Mouse (Mus musculus): ENCODE results near the gene Kif26b. TPM values are rescaled to one million over a fixed set of nuclear protein-coding genes. Genes with fewer than 3 reads are reported as not detected.
A peak's percentile ranks its signal among the peaks of the same experiment; 100 is the strongest.

Gene Kif26b
- polyA plus RNA-seq (2015; fragmentation: Nextera tagmentation; extraction: Ambion mirVana), result 8.8 and 9.7 TPM in 2 replicates

DNA sequence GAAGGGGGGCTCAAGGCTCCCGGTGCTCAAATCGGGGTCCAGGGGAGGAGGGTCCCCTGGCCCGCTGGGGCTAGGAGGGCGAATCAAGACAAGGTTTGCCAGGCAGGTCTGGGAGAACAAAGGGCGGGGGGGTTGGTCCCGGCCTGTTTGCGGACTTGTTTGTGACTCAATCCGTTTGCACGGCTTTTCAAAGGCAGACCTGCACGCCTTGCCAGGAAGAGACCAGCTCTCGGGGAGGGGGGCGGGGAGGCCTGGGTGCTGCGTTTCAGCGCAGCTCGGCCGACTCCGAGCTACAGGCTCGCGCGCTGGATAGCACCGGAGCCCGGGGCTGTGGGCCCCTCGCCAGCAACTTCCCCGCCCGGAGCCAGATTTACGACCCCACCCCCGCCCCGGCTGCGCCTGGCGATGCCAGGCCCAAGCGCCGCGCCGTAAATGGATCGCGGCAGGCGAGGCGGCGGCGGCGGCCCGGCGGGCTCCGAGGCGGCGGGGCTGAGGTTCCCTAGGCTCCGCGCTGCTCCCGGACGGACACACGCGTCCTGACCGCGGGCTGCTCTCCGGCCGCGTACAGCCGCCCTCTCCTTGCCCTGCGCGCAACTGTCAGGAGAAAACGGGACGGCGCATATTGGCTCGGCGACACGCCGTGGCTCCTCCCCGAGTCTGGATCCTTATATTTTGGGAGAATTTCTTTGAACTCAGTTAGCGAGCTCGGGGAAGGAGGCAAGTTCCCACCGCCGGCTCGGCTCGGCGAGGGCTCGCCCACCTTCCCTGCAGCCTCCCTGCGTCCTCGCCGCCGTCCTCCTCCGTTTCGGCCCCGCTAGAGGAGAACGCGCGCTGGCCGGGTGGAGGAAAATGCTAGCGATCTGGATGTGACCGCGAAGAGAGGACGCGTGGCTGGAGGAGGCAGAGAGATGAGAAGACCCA, at the start of gene Kif26b:
Gene Kif26b, plus strand, starts transcription at position 695 of the 921 bp plus-strand sequence.
- Histone ChIP-seq H3K9ac (peak within 1 kb of the TSS; percentile 92), H3K27me3 (replicated peaks) (no peaks in the 10 kb centered on the region), H3K9me3 (no peaks in the 10 kb centered on the region), H3K4me2 (peak within 1 kb of the TSS; percentile 92), H3K4me3 (peak within 1 kb of the TSS; percentile 89), H3K27ac (replicated peaks) (peak within 1 kb of the TSS; percentile 93), H3K4me1 (peaks cover 31% of the 10 kb centered on the region), H3K36me3 (no peaks in the 10 kb centered on the region; the same call in 1 of the 2 replicates)
- under 1% methylated on average over 92 of the region's 92 CpGs for WGBS
- peak; percentile 32; the same call in 1 of the 2 replicates for ATAC-seq (ENCODE audit: extremely low read depth, insufficient number of reproducible peaks, low FRiP score, low TSS enrichment)

- no peak overlapping the region for H3K9ac ChIP-seq
- no peak overlapping the region for H3K27ac ChIP-seq (replicated peaks)
- H3K9me3 ChIP-seq, result no peaks in the 10 kb centered on the region
- H3K36me3 ChIP-seq, result no peaks in the 10 kb centered on the region
- peaks cover 37% of the 10 kb centered on the region for H3K4me1 ChIP-seq
- no peak overlapping the region for H3K4me2 ChIP-seq
- ATAC-seq (ENCODE audit: extremely low read depth, insufficient number of reproducible peaks, low FRiP score, low TSS enrichment), result no peak
- no peaks in the 10 kb centered on the region for H3K27me3 ChIP-seq (replicated peaks)
- no peak overlapping the region for H3K4me3 ChIP-seq
These were observed 45.1 kb upstream of the Kif26b start for GRCm38 (mm10) chr1:178483854-178484253.

GRCm38 (mm10) chr1:178485138-178485867, 43.6 kb upstream of the Kif26b start:
- ATAC-seq (ENCODE audit: extremely low read depth, insufficient number of reproducible peaks, low FRiP score, low TSS enrichment), result no peak
- Histone ChIP-seq H3K9ac (no peak overlapping the region), H3K36me3 (no peaks in the 10 kb centered on the region), H3K4me3 (no peak overlapping the region), H3K9me3 (no peaks in the 10 kb centered on the region), H3K27ac (replicated peaks) (peak overlapping the region; percentile 89), H3K27me3 (replicated peaks) (no peaks in the 10 kb centered on the region), H3K4me2 (no peak overlapping the region), H3K4me1 (peaks cover 42% of the 10 kb centered on the region)
- WGBS, result 76% methylated on average over 5 of the region's 5 CpGs

GRCm38 (mm10) chr1:178485868-178486220, 43.1 kb upstream of the Kif26b start:
- Histone ChIP-seq H3K9me3 (no peaks in the 10 kb centered on the region), H3K27ac (replicated peaks) (peak overlapping the region; percentile 89), H3K27me3 (replicated peaks) (no peaks in the 10 kb centered on the region), H3K4me3 (no peak overlapping the region), H3K4me2 (no peak overlapping the region), H3K9ac (peak overlapping the region; percentile 59; the same call in 1 of the 2 replicates), H3K4me1 (peaks cover 43% of the 10 kb centered on the region), H3K36me3 (no peaks in the 10 kb centered on the region)
- ATAC-seq (ENCODE audit: extremely low read depth, insufficient number of reproducible peaks, low FRiP score, low TSS enrichment), result no peak
- 54% methylated on average over 5 of the region's 5 CpGs for WGBS

DNA sequence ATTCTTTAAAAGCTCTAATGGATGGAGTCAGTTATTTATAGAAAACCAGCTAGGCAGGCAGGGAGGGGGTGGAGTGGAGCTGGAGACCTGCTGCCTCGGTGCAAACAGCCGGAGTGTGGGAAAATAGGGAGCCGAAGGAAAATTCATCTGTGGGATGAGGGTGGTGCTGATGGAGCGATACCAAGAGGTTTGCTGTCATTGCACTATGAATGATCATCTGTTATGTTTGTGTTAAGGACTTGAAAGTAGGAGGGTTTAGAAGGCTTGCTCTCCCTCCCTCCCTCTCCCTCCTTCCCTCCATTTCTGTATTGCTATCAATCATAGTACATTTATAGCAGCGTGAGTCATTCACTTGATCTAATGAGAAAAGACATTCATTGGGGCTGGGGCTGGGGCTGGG, 42.1 kb upstream of the Kif26b start:
- ATAC-seq (ENCODE audit: extremely low read depth, insufficient number of reproducible peaks, low FRiP score, low TSS enrichment), result peak; percentile 49; the same call in 1 of the 2 replicates
- 23% methylated on average over 5 of the region's 5 CpGs for WGBS
- H3K27me3 ChIP-seq (replicated peaks), result no peaks in the 10 kb centered on the region
- peak overlapping the region; percentile 62 for H3K4me2 ChIP-seq
- no peaks in the 10 kb centered on the region for H3K36me3 ChIP-seq
- peak overlapping the region; percentile 89 for H3K27ac ChIP-seq (replicated peaks)
- peak overlapping the region; percentile 35 for H3K4me3 ChIP-seq
- H3K9me3 ChIP-seq, result no peaks in the 10 kb centered on the region
- peak overlapping the region; percentile 67; the same call in 1 of the 2 replicates for H3K9ac ChIP-seq
- peaks cover 48% of the 10 kb centered on the region for H3K4me1 ChIP-seq

DNA sequence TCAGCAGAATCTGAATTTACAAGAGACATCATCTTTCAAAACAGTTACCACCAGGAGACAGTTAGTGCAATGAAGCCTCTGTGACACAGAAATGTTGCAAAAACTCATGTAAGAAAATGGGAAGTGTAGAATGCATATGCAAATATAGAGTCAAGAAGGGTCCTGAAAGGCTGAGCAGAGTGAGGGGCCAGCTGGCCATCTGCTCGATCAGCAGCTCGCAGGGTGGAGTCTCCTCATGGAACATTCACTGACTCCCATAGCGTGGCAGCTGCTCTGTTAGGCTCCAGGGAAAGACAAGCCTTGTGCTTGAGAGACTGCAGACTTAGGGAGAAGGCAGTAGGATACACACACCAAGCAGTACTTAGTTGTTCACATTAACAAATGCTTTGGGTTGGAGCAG, 39.8 kb upstream of the Kif26b start:
- ATAC-seq (ENCODE audit: extremely low read depth, insufficient number of reproducible peaks, low FRiP score, low TSS enrichment), result no peak
- Histone ChIP-seq H3K4me1 (peaks cover 53% of the 10 kb centered on the region), H3K27ac (replicated peaks) (no peak overlapping the region), H3K9ac (no peak overlapping the region), H3K4me3 (no peak overlapping the region), H3K9me3 (no peaks in the 10 kb centered on the region), H3K27me3 (replicated peaks) (no peaks in the 10 kb centered on the region), H3K36me3 (no peaks in the 10 kb centered on the region), H3K4me2 (no peak overlapping the region)
- WGBS, result 34% methylated on average over 3 of the region's 3 CpGs

DNA sequence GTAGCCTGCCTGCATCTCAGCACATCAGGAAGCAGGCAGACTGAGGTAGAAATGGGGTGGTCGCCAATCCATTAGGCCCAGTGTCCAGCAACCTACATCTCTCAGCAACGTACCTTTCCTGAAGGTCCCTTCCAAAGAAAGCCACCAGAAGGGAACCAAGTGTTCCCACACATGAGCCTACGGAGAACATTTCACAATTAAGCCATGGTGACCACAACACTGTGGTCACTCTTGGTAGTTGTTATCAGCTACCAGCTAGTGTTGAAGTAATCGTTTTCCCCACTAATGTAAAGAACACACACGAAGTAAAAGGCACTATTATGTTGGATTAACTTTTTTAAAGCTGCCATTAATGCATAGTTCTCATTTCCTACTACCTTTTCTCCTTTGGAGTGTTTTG, 37.2 kb upstream of the Kif26b start:
- WGBS, result 78% methylated on average over 5 of the region's 5 CpGs
- ATAC-seq (ENCODE audit: extremely low read depth, insufficient number of reproducible peaks, low FRiP score, low TSS enrichment), result no peak
- H3K4me1 ChIP-seq, result peaks cover 43% of the 10 kb centered on the region
- no peak overlapping the region for H3K4me3 ChIP-seq
- H3K27ac ChIP-seq (replicated peaks), result no peak overlapping the region
- H3K4me2 ChIP-seq, result no peak overlapping the region
- H3K36me3 ChIP-seq, result no peaks in the 10 kb centered on the region
- H3K9me3 ChIP-seq, result no peaks in the 10 kb centered on the region
- no peaks in the 10 kb centered on the region for H3K27me3 ChIP-seq (replicated peaks)
- H3K9ac ChIP-seq, result no peak overlapping the region

DNA sequence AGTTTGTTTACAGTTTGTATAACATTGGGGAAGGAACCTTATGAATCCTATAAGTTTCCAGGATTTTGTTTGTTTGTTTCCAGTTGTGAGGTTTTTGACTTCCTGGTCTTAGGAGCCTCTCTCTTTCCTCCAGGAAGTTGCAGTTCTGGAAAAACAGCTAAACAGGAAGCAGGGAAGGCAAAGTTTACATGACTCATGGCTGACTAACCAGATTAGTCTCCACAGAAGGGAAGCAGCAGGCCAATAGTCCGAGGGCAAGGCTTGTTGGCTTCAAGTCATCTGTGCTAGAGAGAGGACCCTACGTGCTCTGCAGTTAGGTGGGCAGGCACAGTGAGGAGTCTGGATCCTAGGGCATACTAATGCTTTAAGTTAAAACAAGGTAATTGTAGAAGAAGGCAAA, 36.4 kb upstream of the Kif26b start:
- no peaks in the 10 kb centered on the region for H3K9me3 ChIP-seq
- H3K9ac ChIP-seq, result no peak overlapping the region
- peaks cover 36% of the 10 kb centered on the region for H3K4me1 ChIP-seq
- no peak overlapping the region for H3K4me3 ChIP-seq
- no peaks in the 10 kb centered on the region for H3K36me3 ChIP-seq
- H3K27me3 ChIP-seq (replicated peaks), result no peaks in the 10 kb centered on the region
- no peak for ATAC-seq (ENCODE audit: extremely low read depth, insufficient number of reproducible peaks, low FRiP score, low TSS enrichment)
- H3K27ac ChIP-seq (replicated peaks), result no peak overlapping the region
- 60% methylated on average over 2 of the region's 2 CpGs for WGBS
- no peak overlapping the region for H3K4me2 ChIP-seq

GRCm38 (mm10) chr1:178496186-178496585, 32.7 kb upstream of the Kif26b start:
- Histone ChIP-seq H3K9me3 (no peaks in the 10 kb centered on the region), H3K4me2 (no peak overlapping the region), H3K4me1 (peaks cover 10% of the 10 kb centered on the region; the same call in 1 of the 2 replicates), H3K36me3 (no peaks in the 10 kb centered on the region), H3K9ac (no peak overlapping the region), H3K27ac (replicated peaks) (no peak overlapping the region), H3K27me3 (replicated peaks) (no peaks in the 10 kb centered on the region), H3K4me3 (no peak overlapping the region)
- WGBS, result 77% methylated on average over 2 of the region's 2 CpGs
- no peak for ATAC-seq (ENCODE audit: extremely low read depth, insufficient number of reproducible peaks, low FRiP score, low TSS enrichment)

DNA sequence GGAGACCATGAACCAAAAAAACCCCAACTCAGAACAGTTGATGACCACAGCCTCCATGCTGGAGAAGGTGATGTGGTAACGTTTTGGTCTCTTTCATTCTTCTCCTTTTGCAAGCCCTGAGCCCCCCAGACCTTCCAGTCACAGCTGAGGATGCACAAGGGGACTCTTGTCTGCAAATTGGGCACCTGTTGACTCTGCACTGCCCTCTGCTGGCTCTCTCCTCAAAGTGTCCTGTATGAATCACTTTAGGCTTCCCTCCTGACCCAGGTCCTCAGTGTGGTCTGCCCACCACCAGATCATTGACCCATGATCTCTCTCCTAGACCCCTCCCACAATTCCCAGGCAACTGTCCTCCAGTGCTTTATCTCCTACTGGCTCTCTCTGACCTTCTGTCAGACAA, 32.1 kb upstream of the Kif26b start:
- no peak overlapping the region for H3K27ac ChIP-seq (replicated peaks)
- no peaks in the 10 kb centered on the region for H3K36me3 ChIP-seq
- WGBS, result 64% methylated on average over 1 of the region's 1 CpGs
- ATAC-seq (ENCODE audit: extremely low read depth, insufficient number of reproducible peaks, low FRiP score, low TSS enrichment), result no peak; the same call in 1 of the 2 replicates
- H3K4me3 ChIP-seq, result no peak overlapping the region
- no peaks in the 10 kb centered on the region for H3K27me3 ChIP-seq (replicated peaks)
- no peak overlapping the region for H3K4me2 ChIP-seq
- H3K4me1 ChIP-seq, result peaks cover 9% of the 10 kb centered on the region; the same call in 1 of the 2 replicates
- no peaks in the 10 kb centered on the region for H3K9me3 ChIP-seq
- no peak overlapping the region for H3K9ac ChIP-seq

DNA sequence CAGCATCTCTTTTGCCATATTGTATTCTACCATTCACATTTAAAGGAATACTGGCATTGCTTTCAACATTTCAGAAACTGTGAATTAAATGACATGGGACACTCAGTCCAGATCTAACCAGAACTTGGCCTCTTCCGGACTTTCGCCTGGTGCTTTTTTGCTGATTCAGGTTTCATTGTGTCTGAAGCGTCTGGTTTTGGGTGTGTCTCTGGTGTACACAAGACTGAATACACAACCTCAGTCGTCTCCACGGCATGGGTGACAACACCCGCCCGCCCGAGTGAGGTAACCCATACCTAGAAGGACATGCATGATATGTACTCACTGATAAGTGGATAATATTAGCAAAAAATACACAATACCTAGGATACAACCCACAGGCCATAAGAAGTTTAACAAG, 22.0 kb upstream of the Kif26b start:
- Histone ChIP-seq H3K9me3 (no peaks in the 10 kb centered on the region), H3K4me2 (no peak overlapping the region), H3K27ac (replicated peaks) (no peak overlapping the region), H3K27me3 (replicated peaks) (no peaks in the 10 kb centered on the region), H3K9ac (no peak overlapping the region), H3K36me3 (no peaks in the 10 kb centered on the region), H3K4me3 (no peak overlapping the region), H3K4me1 (no peaks in the 10 kb centered on the region)
- no peak for ATAC-seq (ENCODE audit: extremely low read depth, insufficient number of reproducible peaks, low FRiP score, low TSS enrichment)
- WGBS, result 83% methylated on average over 8 of the region's 8 CpGs

All from heart, embryonic 13.5 days (tissue).